Mouse (Mus musculus) right cerebral cortex, adult 18-20 months (tissue): Measurements from ENCODE around the gene Smg6.
A peak's percentile ranks its signal among the peaks of the same experiment; 100 is the strongest.
"Not testable (repeated sequence)": the region's sequence is repeated elsewhere in the genome, so short reads cannot be mapped to it uniquely, and the experiment has no call there.

Experiments
- DNase-seq: peaks from one replicate; pipeline ENCODE4 v3.0.0; 2022; ENCODE audit warnings: mixed read lengths

The Smg6 gene

GRCm38 (mm10) chr11:75169405-75170080, 243.9 kb downstream of the Smg6 start, which contains the start of gene Hic1:
Gene Hic1 (minus strand): TSS chr11:75169519.
- no peak for DNase-seq

GRCm38 (mm10) chr11:75170136-75170751, 244.6 kb downstream of the Smg6 start:
- peak; percentile 94 for DNase-seq

- no peak for DNase-seq
These were observed 245.7 kb downstream of the Smg6 start for GRCm38 (mm10) chr11:75171186-75171865.

GRCm38 (mm10) chr11:75172151-75173094, 246.8 kb downstream of the Smg6 start:
- peak; percentile 85 for DNase-seq

- peak; percentile 96 for DNase-seq
These were observed 247.6 kb downstream of the Smg6 start for GRCm38 (mm10) chr11:75173095-75173798.

GRCm38 (mm10) chr11:75173799-75174165, 248.2 kb downstream of the Smg6 start:
- no peak for DNase-seq

- DNase-seq = not testable (repeated sequence)
These were observed 249.0 kb downstream of the Smg6 start for GRCm38 (mm10) chr11:75174574-75174973.

GRCm38 (mm10) chr11:75178011-75178410, 252.4 kb downstream of the Smg6 start:
- no peak for DNase-seq

GRCm38 (mm10) chr11:75178672-75179208, 253.1 kb downstream of the Smg6 start, which contains the start of gene Ovca2:
Gene Ovca2 (minus strand): TSS chr11:75178835.
- DNase-seq = peak; percentile 91

GRCm38 (mm10) chr11:75183917-75184570, 258.4 kb downstream of the Smg6 start:
- peak; percentile 89 for DNase-seq

- peak; percentile 71 for DNase-seq
These were observed 258.9 kb downstream of the Smg6 start for GRCm38 (mm10) chr11:75184573-75184972.

- DNase-seq = no peak
These were observed 259.4 kb downstream of the Smg6 start for GRCm38 (mm10) chr11:75184986-75185385.

GRCm38 (mm10) chr11:75189713-75190370, 264.2 kb downstream of the Smg6 start:
- no peak for DNase-seq

GRCm38 (mm10) chr11:75190371-75190724, 264.7 kb downstream of the Smg6 start:
- peak; percentile 88 for DNase-seq

- no peak for DNase-seq
These were observed 265.4 kb downstream of the Smg6 start, which contains the start of gene Dph1 for GRCm38 (mm10) chr11:75190905-75191441. Gene Dph1 (minus strand): TSS chr11:75191241.

GRCm38 (mm10) chr11:75191841-75192240, 266.2 kb downstream of the Smg6 start:
- no peak for DNase-seq

GRCm38 (mm10) chr11:75192336-75193214, 267.0 kb downstream of the Smg6 start:
- peak; percentile 77 for DNase-seq

GRCm38 (mm10) chr11:75193256-75194071, 267.8 kb downstream of the Smg6 start, which contains the start of gene Rtn4rl1:
Gene Rtn4rl1 (plus strand): TSS chr11:75193783.
- DNase-seq = peak; percentile 78
